Mouse (Mus musculus) thymus, adult 2 months (tissue): ENCODE results near the gene 4930404N11Rik.

Experiments
- CTCF ChIP-seq: fragments of 200-500 bp; IDR thresholded peaks from 2 replicates; pipeline ENCODE4 v1.5.1; 2012; ENCODE audit warnings: mild to moderate bottlenecking, control low read depth, low read length, moderate library complexity, borderline replicate concordance; ENCODE audit not compliant: control insufficient read depth, poor library complexity, insufficient read depth; ENCODE audit errors: extremely low read depth
- POLR2A ChIP-seq: fragments of 200-500 bp; IDR thresholded peaks from 2 replicates; pipeline ENCODE4 v1.6.1; 2012; ENCODE audit warnings: mild to moderate bottlenecking, low read length, control low read depth, moderate library complexity; ENCODE audit not compliant: control insufficient read depth, poor library complexity, insufficient read depth; ENCODE audit errors: extremely low read depth

DNA sequence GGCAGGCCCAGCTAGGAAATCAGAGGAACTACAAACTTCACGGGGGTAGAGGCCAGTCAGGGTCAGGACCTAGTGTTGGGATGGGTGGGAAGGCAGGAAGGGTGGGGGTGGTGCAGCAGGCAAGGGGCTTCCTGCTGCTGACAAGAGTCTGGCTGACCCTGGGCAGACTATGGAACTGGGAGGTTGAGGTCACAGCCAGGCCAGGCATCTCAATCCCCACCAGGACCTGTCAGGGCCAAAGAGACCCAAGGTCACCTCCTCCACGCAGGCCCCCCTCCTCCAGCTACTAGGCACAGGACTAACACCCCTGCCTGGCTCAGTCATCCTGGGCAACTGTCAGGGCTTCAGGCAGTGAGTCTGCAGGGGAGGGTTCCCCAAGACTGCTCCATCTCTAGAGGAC lies 37.7 kb downstream of the 4930404N11Rik start:
- TF ChIP-seq CTCF = no peak
- TF ChIP-seq POLR2A = no peak
